Mouse (Mus musculus) gastrocnemius, postnatal 14 days (tissue): ENCODE data around the gene Akr1c19. TPM values are rescaled to one million over a fixed set of nuclear protein-coding genes. Genes with fewer than 3 reads are reported as not detected.
"Not testable (repeated sequence)": the region's sequence is repeated elsewhere in the genome, so short reads cannot be mapped to it uniquely, and the experiment has no call there.

ENCODE experiments used
- DNase-seq: peaks from one replicate; pipeline ENCODE4 v3.0.0; 2021; ENCODE audit warnings: mixed read lengths
- intact Hi-C: fragments of 180-260 bp; cut with DNase I; formaldehyde crosslinking; loops from one replicate; pipeline ENCODE4 v1.15.1; 2025; ENCODE audit warnings: low total_unique reads
- long read RNA-seq, 2 experiments: library from polyadenylated mRNA; stranded (forward); transcript quantifications; one replicate each; pipeline ENCODE4 v2.0.0; 2021
- total RNA-seq, 2 experiments: library from RNA; stranded (reverse); gene quantifications; 2 replicates each; pipeline ENCODE4 v1.2.3; 2021

The Akr1c19 gene
- under 1 TPM; 0.18 to 0.49 TPM for total RNA-seq
- long read RNA-seq, experiment 1: 0 reads
- long read RNA-seq, experiment 2: 0 reads

DNA sequence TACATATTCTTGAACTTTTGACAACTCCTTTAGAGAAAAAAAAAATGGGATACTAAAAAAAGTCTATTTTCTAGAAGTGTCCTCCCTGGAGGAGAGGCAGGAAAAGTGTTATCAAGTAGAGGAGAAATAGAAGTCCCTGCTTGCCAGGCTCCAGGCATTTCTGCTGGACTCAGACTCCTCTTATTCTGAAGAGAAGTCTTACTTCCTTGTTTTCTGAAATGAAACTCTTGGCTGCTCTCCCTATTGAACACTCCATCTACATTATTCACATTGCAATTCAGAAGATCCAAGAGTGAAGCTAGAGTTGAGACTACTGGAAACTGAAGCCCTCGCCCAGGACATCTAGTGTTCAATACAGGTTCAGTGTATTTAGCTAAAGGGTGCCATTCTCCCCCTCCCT is at the start of gene Akr1c19:
TSS of gene Akr1c19 (plus strand) at position 260 of the 400 bp plus-strand sequence.
- intact Hi-C loops: no loop called here
- DNase-seq: no peak

- DNase-seq, intact Hi-C loops: not testable (repeated sequence)
Measured at GRCm38 (mm10) chr13:4181321-4181720, 47.2 kb upstream of the Akr1c19 start.

DNA sequence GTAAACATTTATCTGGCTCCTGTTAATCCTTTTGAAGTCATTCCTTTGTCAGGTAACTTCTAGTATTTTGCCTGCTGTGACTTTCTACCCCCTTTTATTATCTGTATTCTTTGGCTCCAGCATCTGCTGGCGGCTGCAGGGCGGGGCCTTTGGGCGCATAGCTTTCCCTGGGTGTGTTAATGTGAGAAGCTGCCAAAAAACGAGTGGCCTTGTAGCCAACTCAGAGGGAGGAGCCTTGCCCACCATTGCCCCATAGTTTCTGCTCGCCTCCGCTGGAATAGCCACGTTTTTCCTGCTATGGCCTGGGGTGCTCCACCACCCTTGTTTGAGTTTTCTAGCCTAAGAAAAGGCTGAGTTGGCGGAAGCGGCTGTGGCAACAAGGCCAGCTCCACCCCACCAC is 45.4 kb upstream of the Akr1c19 start:
- no peak for DNase-seq

DNA sequence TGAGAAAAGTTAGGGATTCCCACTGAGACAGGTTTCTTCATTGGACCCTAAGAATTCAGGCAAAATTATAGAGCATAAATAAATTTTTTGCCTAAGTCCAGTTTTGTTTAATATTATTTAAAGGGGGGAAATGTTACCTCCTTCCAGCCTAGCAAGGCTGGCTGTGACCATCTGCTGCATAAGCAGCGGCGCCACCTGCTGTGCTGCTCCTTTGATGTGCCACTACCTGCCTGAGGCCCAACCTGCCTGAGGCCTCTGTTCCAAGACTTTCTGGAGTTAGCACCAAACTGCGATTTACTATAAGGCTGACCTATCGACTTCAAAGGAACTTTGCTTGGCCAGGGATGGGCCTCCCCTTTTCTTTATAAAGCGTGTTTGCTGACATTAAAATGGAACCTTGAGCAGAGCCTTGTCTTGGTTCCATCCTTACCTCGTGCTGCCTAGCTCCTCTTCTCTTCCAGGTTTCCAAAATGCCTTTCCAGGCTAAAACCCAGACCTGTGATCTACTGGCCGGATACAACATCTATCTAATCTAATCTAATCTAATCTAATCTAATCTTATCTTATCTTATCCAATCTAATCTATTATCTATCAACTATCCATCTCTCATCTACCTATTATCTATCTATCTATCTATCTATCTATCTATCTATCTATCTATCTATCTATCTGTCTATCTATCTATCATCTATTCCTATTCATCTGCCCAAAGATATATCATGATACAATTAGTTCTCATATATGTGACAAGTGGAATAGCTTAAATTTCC is 41.7 kb upstream of the Akr1c19 start:
- intact Hi-C loops, DNase-seq: not testable (repeated sequence)

More for the DNA sequence above, 45.4 kb upstream of the Akr1c19 start:
- intact Hi-C loops: no loop called here

- intact Hi-C loops: no loop called here
- no peak for DNase-seq
Measured at GRCm38 (mm10) chr13:4188174-4188573, 40.3 kb upstream of the Akr1c19 start.

DNA sequence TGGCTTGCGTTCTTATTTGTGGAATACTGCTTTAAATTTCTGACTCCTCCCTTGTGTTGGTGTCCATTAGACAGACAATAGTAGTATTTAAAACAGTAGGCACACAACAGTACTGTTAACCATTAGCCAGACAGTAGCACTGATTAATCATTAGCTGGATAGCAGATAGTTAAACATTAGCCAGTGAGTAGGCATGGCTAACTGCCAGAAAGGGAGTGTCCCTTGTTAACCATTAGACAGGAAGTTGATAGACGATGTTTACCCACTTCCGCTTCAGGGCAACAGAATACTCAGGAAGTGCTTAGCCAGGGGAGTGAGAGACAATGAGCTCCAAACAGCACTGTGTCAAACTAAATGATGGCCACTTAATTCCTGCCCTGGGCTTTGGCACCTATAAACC is 37.6 kb upstream of the Akr1c19 start, which contains the start of gene Akr1c13:
TSS of gene Akr1c13 (plus strand) at position 247 of the 400 bp plus-strand sequence.
- no peak for DNase-seq
- intact Hi-C loops: no loop called here

DNA sequence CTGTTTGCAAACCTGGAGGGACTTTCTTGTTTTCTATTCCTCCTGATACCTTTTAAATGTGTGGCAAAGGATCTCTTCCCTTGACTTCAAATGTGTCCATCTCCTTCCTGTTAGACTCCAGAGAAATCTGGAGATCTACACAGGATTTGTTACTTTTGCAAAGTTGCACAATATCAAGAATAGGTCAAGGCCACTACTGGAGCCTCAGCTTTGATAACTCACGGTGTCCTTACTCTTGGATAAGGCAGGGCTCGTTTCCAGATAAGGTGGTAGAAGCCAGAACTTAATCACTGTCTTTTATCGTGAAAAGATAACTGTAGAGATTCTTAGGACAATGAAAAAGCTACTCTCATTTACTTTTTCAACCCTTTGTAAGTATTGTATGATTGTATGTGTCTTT is 36.0 kb upstream of the Akr1c19 start:
- intact Hi-C loops: no loop called here
- no peak for DNase-seq

DNA sequence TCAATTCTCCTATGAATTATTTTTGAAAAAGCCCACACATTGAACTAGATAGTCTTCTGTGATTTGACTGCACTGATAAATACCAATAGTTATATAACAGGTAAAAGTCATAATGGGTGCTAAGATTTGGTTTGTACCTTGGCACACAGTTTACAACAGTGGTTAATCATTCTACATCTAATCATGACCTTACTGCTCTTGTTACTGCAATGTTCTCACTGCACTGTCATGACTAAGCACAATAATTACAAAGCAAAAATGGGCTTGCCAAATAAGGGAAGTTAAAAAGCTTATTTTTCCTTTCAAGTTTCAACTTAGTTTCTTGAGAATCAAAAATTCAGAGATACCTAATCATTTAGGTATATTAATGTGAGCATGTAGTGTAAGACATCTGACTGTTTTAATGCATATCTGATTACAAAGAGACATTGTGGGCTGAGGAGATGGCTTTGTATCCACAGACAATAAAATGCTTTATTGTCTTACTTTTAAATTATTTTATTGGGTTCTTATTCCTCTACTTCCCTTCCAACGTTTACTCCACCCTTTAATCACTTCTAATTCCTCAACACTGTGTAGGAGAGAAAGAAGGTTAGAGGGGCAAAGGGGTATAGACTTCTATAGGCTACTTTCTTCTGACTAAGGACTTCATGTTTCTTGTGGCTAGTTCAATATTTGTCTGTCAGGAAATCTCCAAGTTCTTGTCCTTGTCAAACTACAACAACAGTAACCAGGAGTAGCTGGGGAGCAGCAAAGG is 22.2 kb upstream of the Akr1c19 start:
- DNase-seq: no peak
- intact Hi-C loops: no loop called here

GRCm38 (mm10) chr13:4211560-4212299 is 16.8 kb upstream of the Akr1c19 start:
- no peak for DNase-seq
- intact Hi-C loops: no loop called here

DNA sequence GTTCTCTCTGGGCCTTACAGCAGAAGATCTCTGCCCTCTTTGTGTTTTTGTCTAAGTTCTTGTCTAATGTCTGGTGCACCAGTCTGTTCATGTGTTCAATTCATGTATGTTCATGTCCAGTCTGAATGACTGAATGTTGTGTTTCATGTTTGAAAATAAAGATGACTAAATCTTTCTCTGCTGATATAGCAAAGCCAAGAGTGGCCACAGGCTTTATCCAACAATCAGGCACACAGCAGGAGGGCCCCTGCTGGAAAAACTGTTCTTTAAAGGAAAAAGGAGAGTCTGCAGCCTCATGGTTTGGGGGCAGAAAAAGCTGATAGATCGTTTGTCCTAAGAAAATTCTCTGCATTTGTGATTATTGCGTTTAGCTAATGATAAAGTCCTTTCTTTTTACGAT is 16.2 kb upstream of the Akr1c19 start:
- DNase-seq: no peak
- intact Hi-C loops: no loop called here

GRCm38 (mm10) chr13:4215496-4215895 is 13.0 kb upstream of the Akr1c19 start:
- intact Hi-C loops: not testable (repeated sequence)

GRCm38 (mm10) chr13:4230841-4231623 is 2.5 kb downstream of the Akr1c19 start:
- DNase-seq: no peak
- intact Hi-C loops: no loop called here

More at GRCm38 (mm10) chr13:4215496-4215895, 13.0 kb upstream of the Akr1c19 start:
- DNase-seq: not testable (repeated sequence)

DNA sequence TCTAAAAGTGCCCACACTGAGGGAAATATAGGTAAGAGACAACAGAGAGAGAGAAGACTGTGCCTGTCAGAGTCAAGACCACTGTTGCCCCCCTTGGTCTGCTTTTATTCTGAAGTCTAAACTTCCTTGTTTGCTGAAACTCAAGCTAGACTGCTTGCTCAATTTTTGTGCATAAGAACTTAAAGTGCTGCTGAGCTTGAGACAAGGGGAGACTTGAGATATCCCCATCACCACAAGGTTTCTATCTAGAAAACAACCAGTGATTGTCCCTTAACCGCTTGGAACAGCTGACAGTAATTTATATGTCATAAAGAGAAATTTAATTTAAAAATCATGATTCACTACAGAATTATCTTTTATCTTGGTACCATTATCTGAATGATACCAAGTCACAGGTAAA is 4.6 kb downstream of the Akr1c19 start:
- intact Hi-C loops: no loop called here
- no peak for DNase-seq

- intact Hi-C loops: no loop called here
- no peak for DNase-seq
Measured at GRCm38 (mm10) chr13:4233536-4234172, 5.2 kb downstream of the Akr1c19 start.

DNA sequence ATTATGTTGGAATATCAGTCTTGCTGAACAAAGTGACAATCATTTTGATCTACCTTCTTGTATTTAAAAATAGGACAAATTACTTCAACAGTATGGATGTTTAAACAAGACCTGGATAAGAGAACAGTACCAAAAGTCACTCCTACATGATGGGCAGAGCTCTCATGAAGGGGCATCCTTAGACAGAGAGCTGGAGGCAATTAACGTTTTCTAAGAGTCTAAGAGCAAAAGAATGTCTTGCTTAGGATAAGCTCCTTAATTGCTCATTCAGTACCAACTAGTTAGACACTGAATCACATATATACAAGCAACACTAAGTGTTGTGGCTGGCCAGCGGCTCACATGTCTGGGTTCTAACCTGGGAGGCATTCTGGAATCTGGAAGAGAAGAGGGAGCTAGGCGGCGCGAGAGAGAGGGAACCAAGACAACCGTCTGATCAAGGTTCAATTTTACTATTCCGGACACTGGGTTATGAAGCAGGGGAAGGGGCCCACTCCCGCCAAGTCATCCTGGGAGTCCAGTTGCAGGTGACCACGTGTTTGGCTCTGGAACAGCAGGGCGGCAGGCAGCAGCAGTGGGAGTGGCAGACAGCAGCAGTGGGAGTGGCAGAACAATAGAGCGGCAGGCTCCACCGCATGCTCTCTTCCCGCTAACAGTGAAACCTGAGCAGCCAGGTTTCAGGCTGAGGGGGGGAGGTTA is 16.5 kb downstream of the Akr1c19 start:
- DNase-seq: no peak
- intact Hi-C loops: no loop called here

GRCm38 (mm10) chr13:4249347-4249746 is 20.8 kb downstream of the Akr1c19 start:
- intact Hi-C loops: no loop called here

DNA sequence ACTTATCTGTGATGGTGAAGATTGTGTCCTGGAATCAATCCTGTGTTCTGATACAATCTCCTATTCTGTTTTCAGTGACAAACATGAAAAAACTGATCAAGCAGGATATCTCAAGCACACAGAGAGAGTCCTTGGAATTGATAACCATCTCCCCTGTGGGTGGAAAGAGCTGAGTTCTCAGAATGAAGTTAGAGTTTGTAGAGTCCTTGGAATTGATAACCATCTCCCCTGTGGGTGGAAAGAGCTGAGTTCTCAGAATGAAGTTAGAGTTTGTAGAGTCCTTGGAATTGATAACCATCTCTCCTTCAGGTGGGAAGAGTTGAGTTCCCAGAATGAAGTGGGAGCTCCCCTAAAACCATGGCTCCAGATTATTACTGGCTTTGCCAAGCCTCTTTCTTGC is 28.4 kb downstream of the Akr1c19 start:
- intact Hi-C loops, DNase-seq: not testable (repeated sequence)

More at GRCm38 (mm10) chr13:4249347-4249746, 20.8 kb downstream of the Akr1c19 start:
- DNase-seq: no peak

DNA sequence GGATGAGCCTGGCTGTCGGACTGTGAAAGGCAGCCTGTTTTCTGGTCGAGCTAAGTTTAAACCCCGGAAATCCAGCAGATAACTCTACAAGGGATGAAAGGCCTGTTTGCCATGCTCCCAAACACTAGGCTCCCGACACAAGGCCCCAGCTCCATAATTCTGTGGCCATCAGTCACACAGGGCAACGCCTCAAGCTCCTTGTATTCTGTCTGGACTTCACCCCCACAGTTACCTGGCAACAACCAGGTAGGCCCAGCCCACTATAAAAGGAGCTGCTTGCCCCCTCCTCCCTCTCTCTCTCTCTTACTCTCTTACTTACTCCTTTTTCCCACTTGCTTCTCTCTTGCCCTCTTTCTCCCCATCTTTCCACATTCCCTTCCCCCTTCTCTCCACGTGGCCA is 28.8 kb downstream of the Akr1c19 start:
- intact Hi-C loops: no loop called here
- no peak for DNase-seq
